Mouse (Mus musculus) gastrocnemius, postnatal 14 days (tissue): ENCODE results near the gene Tomm40l. TPM values are rescaled to one million over a fixed set of nuclear protein-coding genes. Genes with fewer than 3 reads are reported as not detected.
"Not testable (repeated sequence)": the region's sequence is repeated elsewhere in the genome, so short reads cannot be mapped to it uniquely, and the experiment has no call there.

Source experiments
- DNase-seq: peaks from one replicate; pipeline ENCODE4 v3.0.0; 2021; ENCODE audit warnings: mixed read lengths
- intact Hi-C: fragments of 180-260 bp; cut with DNase I; formaldehyde crosslinking; loops from one replicate; pipeline ENCODE4 v1.15.1; 2025; ENCODE audit warnings: low total_unique reads
- total RNA-seq, 2 experiments: library from RNA; stranded (reverse); gene quantifications; 2 replicates each; pipeline ENCODE4 v1.2.3; 2021

Gene Tomm40l
- total RNA-seq, 2 experiments from 2014 or later: 44.3 to 46.7 TPM

- intact Hi-C loops: no loop called here
- peak; percentile 77 for DNase-seq
Measured at GRCm38 (mm10) chr1:171251594-171252324, 29.4 kb upstream of the Tomm40l start.

DNA sequence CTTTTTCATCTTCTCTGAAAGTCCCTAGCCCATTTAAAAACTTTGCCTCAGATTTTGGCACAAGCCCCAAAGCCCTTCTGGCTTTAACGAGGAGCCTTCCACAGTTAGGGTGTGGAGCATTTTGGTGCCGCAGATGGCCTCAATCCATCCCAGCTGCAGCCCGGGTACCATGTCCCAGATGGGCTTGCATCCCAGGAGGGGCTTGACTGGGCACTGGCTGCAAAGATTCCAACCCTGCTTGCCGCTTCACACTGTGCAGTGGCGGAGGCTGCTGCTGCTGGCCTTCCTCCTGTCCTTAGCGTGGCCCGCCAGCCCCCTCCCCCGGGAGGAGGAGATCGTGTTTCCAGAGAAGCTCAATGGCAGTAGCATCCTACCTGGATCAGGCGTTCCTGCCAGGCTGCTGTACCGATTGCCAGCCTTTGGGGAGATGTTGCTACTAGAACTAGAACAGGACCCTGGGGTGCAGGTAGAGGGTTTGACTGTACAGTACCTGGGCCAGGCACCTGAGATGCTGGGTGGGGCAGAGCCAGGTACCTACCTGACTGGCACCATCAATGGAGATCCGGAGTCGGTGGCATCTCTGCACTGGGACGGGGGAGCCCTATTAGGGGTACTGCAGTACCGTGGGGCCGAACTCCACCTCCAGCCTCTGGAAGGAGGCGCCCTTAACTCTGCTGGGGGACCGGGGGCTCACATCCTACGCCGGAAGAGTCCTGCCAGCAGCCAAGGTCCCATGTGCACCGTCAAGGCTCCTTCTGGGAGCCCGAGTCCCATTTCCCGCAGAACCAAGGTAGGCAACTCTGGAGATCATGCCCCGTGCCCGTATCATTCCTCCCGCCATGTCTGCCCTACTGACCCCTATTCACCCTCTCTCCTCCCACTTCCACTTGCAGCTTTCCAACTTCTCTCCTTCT, 28.6 kb upstream of the Tomm40l start, which contains the start of gene Ndufs2:
Gene Ndufs2 (minus strand): TSS at position 709 of the 914 bp plus-strand sequence.
- intact Hi-C loops: no loop called here
- peak; percentile 52 for DNase-seq

DNA sequence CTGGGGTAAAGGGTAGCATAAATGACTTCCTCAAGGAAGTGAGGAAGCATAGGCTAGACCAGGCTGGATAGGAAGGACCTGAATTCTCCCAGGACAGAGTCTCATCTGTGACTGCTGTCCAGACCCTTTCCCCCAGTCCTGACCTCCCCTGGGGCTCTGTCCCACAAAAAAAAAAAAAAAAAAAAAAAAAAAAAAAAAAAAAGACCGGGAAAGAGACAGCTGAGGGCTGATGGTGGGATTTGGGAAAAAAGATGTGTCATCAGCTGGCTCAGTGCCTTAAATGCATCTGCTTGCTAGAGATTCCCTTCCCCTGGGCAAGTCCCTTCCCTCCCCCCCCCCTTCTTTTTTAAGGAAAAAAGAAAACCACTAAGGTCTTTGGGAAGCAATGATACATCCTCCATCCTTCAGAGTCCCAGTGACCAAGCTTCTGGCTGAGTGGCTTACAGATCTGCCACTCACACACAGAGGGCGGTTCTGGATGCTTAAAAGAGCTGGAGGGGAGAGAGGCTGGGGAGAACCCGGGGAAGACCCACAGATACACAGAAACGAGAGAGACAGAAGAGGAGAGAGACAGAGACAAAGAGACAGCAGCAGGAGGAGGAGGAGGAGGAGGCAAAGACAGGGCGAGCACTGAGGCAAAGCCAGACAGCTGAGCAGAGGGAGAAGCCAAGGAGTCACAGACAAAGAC, 27.7 kb upstream of the Tomm40l start, which contains the start of gene Adamts4:
Gene Adamts4 (plus strand): TSS at position 509 of the 688 bp plus-strand sequence.
- intact Hi-C loops: no loop called here
- DNase-seq: peak; percentile 59

- intact Hi-C loops: no loop called here
- no peak for DNase-seq
Measured at GRCm38 (mm10) chr1:171248386-171249226, 26.3 kb upstream of the Tomm40l start.

GRCm38 (mm10) chr1:171247916-171248315, 25.6 kb upstream of the Tomm40l start:
- no peak for DNase-seq
- intact Hi-C loops: no loop called here

DNA sequence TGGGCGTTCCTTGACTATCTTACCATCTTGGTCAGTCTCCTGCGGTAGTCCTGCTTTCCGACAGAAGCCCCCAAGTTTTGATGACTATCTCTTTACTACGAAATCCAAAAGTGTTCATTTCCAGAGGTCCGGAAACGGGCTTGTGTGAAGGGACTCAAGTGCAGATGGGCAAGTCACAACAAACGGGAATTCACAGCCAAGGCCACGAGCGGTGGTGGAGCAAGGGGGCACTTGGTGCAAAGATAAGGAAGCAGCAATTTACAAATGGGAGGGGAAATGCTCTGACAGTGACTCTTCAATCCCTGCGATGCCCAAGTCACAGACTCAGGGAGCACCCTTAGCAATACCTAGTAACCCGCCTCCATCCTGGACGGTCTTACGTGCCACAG, 25.1 kb upstream of the Tomm40l start:
- intact Hi-C loops: no loop called here
- DNase-seq: no peak

GRCm38 (mm10) chr1:171246709-171247452, 24.6 kb upstream of the Tomm40l start:
- intact Hi-C loops: no loop called here
- peak; percentile 96 for DNase-seq

- intact Hi-C loops: no loop called here
- DNase-seq: no peak
Measured at GRCm38 (mm10) chr1:171245353-171245752, 23.0 kb upstream of the Tomm40l start.

DNA sequence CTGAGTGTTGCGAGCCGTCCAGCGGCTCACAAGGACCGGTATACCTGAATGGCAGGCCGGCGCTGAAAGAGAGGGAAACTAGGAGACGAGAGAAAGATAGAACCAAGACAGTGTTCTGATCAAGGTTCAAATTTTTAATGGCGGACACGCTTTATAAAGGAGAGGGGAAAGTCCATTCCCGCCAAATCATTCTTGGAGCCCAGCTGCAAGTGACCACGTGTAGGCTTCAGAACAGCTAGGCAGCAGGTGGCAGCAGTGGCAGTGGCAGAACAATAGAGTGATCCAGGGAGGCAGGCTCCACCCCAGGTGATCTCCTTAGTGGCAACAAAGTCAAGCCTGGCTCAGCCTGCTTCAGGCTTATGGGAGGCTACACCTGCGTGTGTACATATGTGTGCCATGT, 19.6 kb upstream of the Tomm40l start:
- intact Hi-C loops, DNase-seq: not testable (repeated sequence)

GRCm38 (mm10) chr1:171240911-171241310, 18.6 kb upstream of the Tomm40l start:
- intact Hi-C loops: no loop called here
- DNase-seq: no peak

- intact Hi-C loops: no loop called here
- DNase-seq: no peak
Measured at GRCm38 (mm10) chr1:171239992-171240744, 17.9 kb upstream of the Tomm40l start.

DNA sequence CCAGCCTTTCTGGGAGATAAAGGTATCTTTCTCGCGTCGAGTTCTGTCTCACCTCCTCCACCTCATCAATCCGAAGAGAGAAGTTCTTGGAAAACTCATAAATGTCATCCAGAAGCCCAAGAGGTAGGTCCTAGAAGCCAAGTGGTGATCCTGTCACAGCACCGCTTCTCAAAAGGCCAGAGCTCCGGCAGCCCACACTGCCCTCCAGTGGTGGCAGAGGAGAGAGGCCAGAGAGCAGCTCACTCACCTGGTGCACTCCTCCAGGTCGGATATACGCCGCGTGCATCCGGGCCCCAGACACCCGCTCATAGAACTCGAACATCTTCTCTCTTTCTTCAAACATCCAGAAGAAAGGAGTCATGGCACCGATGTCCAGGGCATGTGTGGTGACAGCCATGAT, 16.1 kb upstream of the Tomm40l start:
- intact Hi-C loops: no loop called here

GRCm38 (mm10) chr1:171237438-171237837, 15.1 kb upstream of the Tomm40l start:
- intact Hi-C loops: no loop called here
- DNase-seq: no peak

More for the DNA sequence above, 16.1 kb upstream of the Tomm40l start:
- DNase-seq: peak; percentile 50

GRCm38 (mm10) chr1:171235791-171236190, 13.5 kb upstream of the Tomm40l start:
- no peak for DNase-seq
- intact Hi-C loops: no loop called here

DNA sequence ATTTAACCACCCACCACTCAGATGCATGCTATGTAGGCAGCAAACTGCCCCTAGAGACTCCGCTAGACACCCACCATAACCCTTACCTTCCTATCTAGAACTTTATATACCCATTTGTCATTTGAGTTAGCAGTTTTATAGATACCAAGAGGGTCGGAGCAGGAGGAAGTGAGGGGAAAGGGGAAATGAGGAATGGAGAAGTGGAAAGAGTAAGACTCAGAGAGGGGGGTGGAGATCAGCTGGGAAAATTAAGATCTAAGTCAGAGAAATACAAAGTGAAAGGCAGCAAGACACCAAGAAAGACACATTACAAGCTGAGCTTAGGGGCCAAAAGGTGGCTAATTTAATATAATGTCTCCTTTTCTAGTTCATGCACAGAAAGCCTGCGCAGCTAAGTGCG, 12.2 kb upstream of the Tomm40l start:
- intact Hi-C loops: no loop called here
- DNase-seq: no peak

GRCm38 (mm10) chr1:171234126-171234525, 11.8 kb upstream of the Tomm40l start, which contains the start of gene Fcer1g:
Fcer1g (minus strand) TSS chr1:171234365.
- DNase-seq: no peak

More at GRCm38 (mm10) chr1:171234126-171234525, 11.8 kb upstream of the Tomm40l start, which contains the start of gene Fcer1g:
- intact Hi-C loops: no loop called here
